Mouse (Mus musculus): ENCODE measurements around the gene Gm9970. TPM values are rescaled to one million over a fixed set of nuclear protein-coding genes. Genes with fewer than 3 reads are reported as not detected.

Gm9970 gene
- 0.39 and 0.83 TPM in 2 replicates for polyA plus RNA-seq (2012; ENCODE audit: low replicate concordance)

DNA sequence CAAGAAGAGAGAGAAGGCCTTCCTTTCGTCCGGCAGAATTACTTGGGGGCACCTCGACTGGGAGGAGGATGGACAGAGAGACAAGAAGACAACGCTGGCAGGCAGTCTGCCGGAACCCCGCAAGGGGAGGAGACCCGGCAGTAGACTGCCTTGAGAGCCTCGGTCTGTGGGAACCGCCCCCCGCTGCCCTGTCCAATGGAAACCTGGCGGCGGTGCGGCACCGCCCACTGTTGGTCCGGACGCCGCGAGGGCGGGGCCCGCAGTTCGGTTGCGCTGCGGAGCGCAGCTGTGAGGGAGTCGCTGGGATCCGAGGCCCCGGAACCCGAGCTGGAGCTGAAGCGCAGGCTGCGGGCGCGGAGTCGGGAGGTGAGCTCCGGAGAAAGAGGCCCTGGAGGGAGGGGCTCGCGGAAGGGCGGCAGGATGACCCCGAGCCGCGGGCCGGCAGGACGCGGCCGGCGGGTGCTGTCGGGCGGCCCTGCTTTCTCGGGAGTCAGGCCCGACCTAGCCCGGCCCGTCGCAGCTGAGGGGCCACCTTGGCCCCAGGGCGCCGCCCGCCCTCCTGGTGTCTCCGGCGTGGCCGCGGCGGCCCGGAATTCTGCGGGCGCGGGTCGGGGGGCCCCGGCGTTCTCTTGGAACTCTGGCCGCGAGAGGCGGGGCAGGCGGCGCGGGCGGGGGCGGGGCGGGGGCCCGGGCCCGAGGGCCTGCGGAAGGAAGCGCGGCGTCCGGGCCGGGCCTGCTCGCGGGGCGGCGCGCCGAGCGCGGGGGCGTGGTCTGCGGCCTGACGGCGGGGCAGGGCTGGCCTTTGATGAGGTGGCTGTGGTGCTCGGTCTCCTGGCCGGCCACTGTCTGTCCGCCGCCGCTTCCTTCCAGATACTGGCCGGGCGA, at the start of gene Gm9970, which contains the start of gene Nrbp1:
Gene Gm9970, minus strand, starts transcription at position 596 of the 885 bp plus-strand sequence.
Gene Nrbp1, plus strand, starts transcription at position 228 of the 885 bp plus-strand sequence.

DNA sequence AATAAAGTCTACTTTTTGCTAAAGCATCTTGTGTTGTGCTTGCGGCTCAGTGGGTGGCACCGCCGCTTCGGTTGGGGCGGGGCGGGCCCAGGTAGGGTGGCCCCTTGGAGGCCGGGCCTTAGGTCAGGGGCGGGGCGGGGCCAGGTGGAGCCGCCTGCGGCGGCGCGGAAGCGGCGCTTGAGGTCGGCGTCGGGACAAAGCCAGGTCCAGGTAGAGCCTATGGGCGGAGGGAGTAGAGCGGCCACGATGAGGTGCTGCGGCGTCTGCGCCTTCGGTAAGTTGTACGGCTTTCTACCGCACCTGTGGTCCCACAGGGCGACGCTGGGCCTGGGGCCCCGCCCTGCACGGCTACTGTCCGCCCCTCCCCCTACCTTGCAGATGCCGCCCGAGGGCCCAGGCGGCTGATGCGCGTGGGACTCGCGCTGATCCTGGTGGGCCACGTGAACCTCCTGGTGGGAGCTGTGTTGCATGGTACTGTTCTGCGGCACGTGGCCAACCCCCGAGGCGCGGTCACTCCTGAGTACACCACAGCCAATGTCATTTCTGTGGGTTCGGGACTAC, 10.6 kb upstream of the Gm9970 start, which contains the start of gene Krtcap3:
Gene Krtcap3, plus strand, starts transcription at position 151 of the 561 bp plus-strand sequence.

GRCm38 (mm10) chr5:31220448-31221303, 20.4 kb downstream of the Gm9970 start, which contains the start of gene Ppm1g:
TSS of gene Ppm1g (minus strand) at chr5:31220687.

DNA sequence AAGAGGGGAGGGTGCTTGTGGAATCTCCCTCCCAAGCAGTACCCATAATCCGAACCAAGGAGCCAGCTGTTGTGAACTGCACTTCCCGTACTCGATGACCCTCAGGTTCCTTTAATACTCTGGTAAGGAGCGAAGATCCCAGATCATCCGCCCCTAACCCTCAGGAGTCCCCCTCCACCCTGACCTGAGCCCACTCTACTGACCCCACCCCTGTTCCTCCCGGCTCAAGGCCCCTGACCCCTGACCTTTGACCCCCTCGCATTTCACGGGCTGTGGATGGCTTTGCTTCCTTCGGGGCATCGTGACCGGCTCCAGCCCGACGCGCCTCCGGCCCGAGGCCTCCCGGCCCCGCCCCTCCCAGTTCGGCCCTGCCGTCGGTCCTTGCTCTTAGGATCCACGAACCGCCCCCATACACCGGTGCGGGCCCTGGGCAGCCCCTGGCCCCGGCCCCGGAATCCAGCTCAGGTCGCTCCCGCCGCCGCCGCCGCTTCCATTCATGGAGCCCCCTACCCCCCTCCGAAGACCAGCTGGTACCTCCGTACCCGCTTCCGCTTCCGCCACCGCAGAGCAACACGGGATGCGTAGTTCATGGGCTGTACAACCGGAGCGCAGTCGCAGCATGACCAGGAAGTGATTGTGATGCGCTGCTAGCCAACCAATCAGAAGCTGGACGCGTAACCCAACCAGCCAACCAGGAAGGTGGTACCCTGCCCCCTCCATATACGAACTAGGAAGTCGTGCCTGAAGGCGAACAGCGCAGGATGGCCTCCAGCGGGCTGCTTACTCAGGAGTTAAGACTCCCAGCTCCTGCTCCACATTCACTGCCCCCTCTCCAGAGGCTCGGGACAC, 39.1 kb downstream of the Gm9970 start, which contains the start of gene Zfp513:
Gene Zfp513, minus strand, starts transcription at position 562 of the 849 bp plus-strand sequence.

GRCm38 (mm10) chr5:31192939-31193630, 47.9 kb downstream of the Gm9970 start, which contains the start of the genes Snx17 and Eif2b4:
TSS of gene Snx17 (plus strand) at chr5:31193227.
TSS of gene Eif2b4 (minus strand) at chr5:31193430.

Other genes with a start within 250 kb of the Gm9970 start
- 34.5 and 40.4 TPM in 2 replicates for gene Atraid, start 192.9 kb downstream of the Gm9970 start, polyA plus RNA-seq (2012; ENCODE audit: low replicate concordance)
- gene Slc5a6, start 192.3 kb downstream of the Gm9970 start, polyA plus RNA-seq (2012; ENCODE audit: low replicate concordance): 0.99 and 7.6 TPM in 2 replicates
- 138 and 183 TPM in 2 replicates for gene Cad, start 186.5 kb downstream of the Gm9970 start, polyA plus RNA-seq (2012; ENCODE audit: low replicate concordance)
- gene Dnajc5g, start 134.9 kb downstream of the Gm9970 start, polyA plus RNA-seq (2012; ENCODE audit: low replicate concordance): not detected in 2 replicates
- not detected in 2 replicates for gene Slc30a3, start 133.0 kb downstream of the Gm9970 start, polyA plus RNA-seq (2012; ENCODE audit: low replicate concordance)
- not detected in 2 replicates for gene Trim54, start 124.5 kb downstream of the Gm9970 start, polyA plus RNA-seq (2012; ENCODE audit: low replicate concordance)
- not detected in 2 replicates for gene Ucn, start 102.4 kb downstream of the Gm9970 start, polyA plus RNA-seq (2012; ENCODE audit: low replicate concordance)
- gene Mpv17, start 87.0 kb downstream of the Gm9970 start, polyA plus RNA-seq (2012; ENCODE audit: low replicate concordance): 6.9 and 9.5 TPM in 2 replicates
- 12.7 and 18.1 TPM in 2 replicates for gene Gm29609, start 61.3 kb downstream of the Gm9970 start, polyA plus RNA-seq (2012; ENCODE audit: low replicate concordance)
- 53.0 and 56.8 TPM in 2 replicates for gene Gtf3c2, start 61.1 kb downstream of the Gm9970 start, polyA plus RNA-seq (2012; ENCODE audit: low replicate concordance)
- gene Snx17, start 48.0 kb downstream of the Gm9970 start, polyA plus RNA-seq (2012; ENCODE audit: low replicate concordance): 32.7 and 32.9 TPM in 2 replicates
- 82.6 and 198 TPM in 2 replicates for gene Eif2b4, start 47.8 kb downstream of the Gm9970 start, polyA plus RNA-seq (2012; ENCODE audit: low replicate concordance)
- gene Zfp513, start 38.9 kb downstream of the Gm9970 start, polyA plus RNA-seq (2012; ENCODE audit: low replicate concordance): 85.6 and 214 TPM in 2 replicates
- gene Ppm1g, start 20.5 kb downstream of the Gm9970 start, polyA plus RNA-seq (2012; ENCODE audit: low replicate concordance): 143 and 183 TPM in 2 replicates
- gene Nrbp1, start 368 bp downstream of the Gm9970 start, polyA plus RNA-seq (2012; ENCODE audit: low replicate concordance): 45.1 and 66.7 TPM in 2 replicates
- 12.7 and 31.3 TPM in 2 replicates for gene Krtcap3, start 10.5 kb upstream of the Gm9970 start, polyA plus RNA-seq (2012; ENCODE audit: low replicate concordance)
- 25.9 and 29.5 TPM in 2 replicates for gene Ift172, start 49.9 kb upstream of the Gm9970 start, polyA plus RNA-seq (2012; ENCODE audit: low replicate concordance)
- 0.55 and 1.1 TPM in 2 replicates for gene Fndc4, start 54.8 kb upstream of the Gm9970 start, polyA plus RNA-seq (2012; ENCODE audit: low replicate concordance)
- gene Gckr, start 56.2 kb upstream of the Gm9970 start, polyA plus RNA-seq (2012; ENCODE audit: low replicate concordance): not detected in 2 replicates
- 12.4 and 15.6 TPM in 2 replicates for gene Zfp512, start 211.2 kb upstream of the Gm9970 start, polyA plus RNA-seq (2012; ENCODE audit: low replicate concordance)
- not detected in 2 replicates for gene 4930548H24Rik, start 244.5 kb upstream of the Gm9970 start, polyA plus RNA-seq (2012; ENCODE audit: low replicate concordance)

All from hematopoietic multipotent progenitor cell, adult 10-12 weeks (in vitro differentiated cells).